Mouse (Mus musculus): Measurements from ENCODE around the gene Sae1. TPM values are rescaled to one million over a fixed set of nuclear protein-coding genes. Genes with fewer than 3 reads are reported as not detected.
"Not testable (repeated sequence)": the region's sequence is repeated elsewhere in the genome, so short reads cannot be mapped to it uniquely, and the experiment has no call there.

The Sae1 gene
- polyA plus RNA-seq, 1 experiment = 22.5 TPM

DNA sequence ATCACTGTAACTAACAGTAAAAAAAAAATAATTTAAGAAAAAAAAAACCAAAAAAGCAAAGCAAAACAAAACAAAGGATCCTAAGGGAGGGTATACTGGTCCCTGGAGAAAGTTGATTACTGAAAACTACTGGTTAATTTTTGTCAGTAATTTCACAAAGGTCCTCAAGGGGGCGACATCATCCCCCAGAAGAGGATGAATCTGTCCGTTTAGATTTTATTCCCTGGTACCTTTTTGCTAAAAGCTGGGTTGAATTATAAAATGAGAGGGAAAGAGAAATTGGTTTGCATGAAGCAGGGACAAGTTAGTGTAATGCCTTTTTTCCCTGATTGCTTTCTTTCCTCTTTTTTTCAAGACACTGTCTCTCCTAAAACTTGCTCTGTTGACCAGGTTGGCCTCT, 8.3 kb upstream of the Sae1 start:
- peaks cover 6% of the 10 kb centered on the region; the same call in 1 of the 2 replicates for H3K4me1 ChIP-seq (ENCODE audit: control insufficient read depth, insufficient read depth, insufficient read length, low read length)
- no peak overlapping the region for H3K27ac ChIP-seq (replicated peaks; ENCODE audit: low read depth, low read length)
- no peak overlapping the region for H3K4me3 ChIP-seq (ENCODE audit: insufficient read depth, low read depth, low read length)

DNA sequence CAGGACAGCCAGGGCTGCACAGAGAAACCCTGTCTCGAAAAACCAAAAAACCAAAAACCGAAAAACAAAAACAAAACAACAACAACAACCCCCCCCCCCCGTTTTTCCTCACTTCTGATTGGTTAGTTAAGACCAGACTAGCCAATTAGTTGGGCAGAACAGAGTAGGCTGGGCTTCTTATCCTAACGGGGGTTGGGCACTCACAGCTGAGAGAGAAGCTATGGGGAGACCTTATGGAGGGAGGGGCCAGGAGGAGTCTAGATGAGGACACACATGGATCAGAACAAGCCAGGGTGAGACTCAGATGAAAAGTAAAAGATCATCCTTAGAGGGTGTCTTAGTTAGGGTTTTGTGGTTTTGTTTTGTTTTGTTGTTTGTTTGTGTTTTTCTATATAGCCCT, 5.3 kb upstream of the Sae1 start:
- Histone ChIP-seq H3K4me1 (ENCODE audit: control insufficient read depth, insufficient read depth, insufficient read length, low read length) (no peaks in the 10 kb centered on the region), H3K27ac (replicated peaks; ENCODE audit: low read depth, low read length) (no peak overlapping the region), H3K4me3 (ENCODE audit: insufficient read depth, low read depth, low read length) (no peak overlapping the region)

DNA sequence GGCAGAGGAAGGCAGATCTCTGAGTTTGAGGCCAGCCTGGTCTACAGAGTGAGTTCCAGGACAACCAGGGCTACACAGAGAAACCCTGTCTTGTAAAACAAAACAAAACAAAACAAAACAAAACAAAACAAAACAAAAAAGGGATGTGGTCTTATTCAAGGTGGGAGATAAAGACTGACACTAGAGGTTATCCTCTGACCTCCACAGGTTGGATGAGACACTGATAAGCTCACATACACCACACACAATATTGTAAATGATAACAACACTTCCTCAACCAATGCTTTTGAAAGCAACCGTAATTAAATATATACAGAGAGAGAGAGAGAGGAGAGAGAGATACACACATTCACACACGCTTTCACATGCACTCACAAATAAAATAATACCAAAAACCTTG, 2.3 kb upstream of the Sae1 start:
- H3K4me3 ChIP-seq (ENCODE audit: insufficient read depth, low read depth, low read length); H3K4me1 ChIP-seq (ENCODE audit: control insufficient read depth, insufficient read depth, insufficient read length, low read length): not testable (repeated sequence)

GRCm38 (mm10) chr7:16376505-16376904, 11.1 kb downstream of the Sae1 start:
- H3K4me3 ChIP-seq (ENCODE audit: insufficient read depth, low read depth, low read length) = no peak overlapping the region
- no peak overlapping the region for H3K27ac ChIP-seq (replicated peaks; ENCODE audit: low read depth, low read length)
- no peaks in the 10 kb centered on the region for H3K4me1 ChIP-seq (ENCODE audit: control insufficient read depth, insufficient read depth, insufficient read length, low read length)

More for the DNA sequence above, 2.3 kb upstream of the Sae1 start:
- H3K27ac ChIP-seq (replicated peaks; ENCODE audit: low read depth, low read length) = not testable (repeated sequence)

DNA sequence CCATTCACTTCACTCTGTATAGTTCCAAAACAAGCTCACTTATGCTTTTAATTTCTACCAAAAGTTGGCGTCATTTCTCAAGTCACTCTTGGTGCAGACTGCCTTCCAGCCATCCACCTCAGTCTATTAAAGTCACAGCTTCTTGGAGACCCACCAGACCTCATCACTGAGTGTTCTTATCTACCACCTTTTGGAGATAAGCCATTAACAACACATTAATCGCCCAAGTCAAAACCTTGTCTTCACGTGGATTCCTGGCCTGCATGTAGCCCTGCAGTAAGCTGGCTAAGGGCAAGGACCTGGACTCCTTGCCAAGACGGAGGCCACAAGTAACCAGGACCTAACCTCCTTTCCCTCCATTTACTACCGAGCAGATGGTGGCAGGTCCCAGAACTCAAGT, 12.6 kb downstream of the Sae1 start:
- Histone ChIP-seq H3K4me1 (ENCODE audit: control insufficient read depth, insufficient read depth, insufficient read length, low read length) (no peaks in the 10 kb centered on the region), H3K27ac (replicated peaks; ENCODE audit: low read depth, low read length) (no peak overlapping the region), H3K4me3 (ENCODE audit: insufficient read depth, low read depth, low read length) (no peak overlapping the region)

DNA sequence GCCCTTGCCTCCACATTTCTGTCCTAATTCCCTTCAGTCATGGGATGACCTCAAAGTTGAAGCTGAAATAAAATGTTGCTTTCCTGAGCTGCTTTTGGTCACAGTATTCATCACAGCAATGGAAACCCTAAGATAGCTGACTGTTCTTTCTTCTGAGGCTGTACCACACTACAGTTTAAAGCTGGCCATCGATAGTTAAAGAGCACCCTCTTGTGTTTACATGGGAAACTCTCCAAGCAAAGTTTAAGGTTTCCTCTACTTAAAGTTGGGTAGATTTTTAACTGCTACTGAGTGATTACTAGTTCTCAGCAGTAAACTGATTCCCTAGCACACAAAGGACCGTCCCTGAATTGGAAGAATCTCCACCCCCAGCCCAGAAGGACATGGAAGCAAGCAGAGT, 13.9 kb downstream of the Sae1 start:
- H3K4me3 ChIP-seq (ENCODE audit: insufficient read depth, low read depth, low read length) = no peak overlapping the region
- H3K27ac ChIP-seq (replicated peaks; ENCODE audit: low read depth, low read length) = no peak overlapping the region
- no peaks in the 10 kb centered on the region for H3K4me1 ChIP-seq (ENCODE audit: control insufficient read depth, insufficient read depth, insufficient read length, low read length)

GRCm38 (mm10) chr7:16370596-16370995, 17.0 kb downstream of the Sae1 start:
- Histone ChIP-seq H3K27ac (replicated peaks; ENCODE audit: low read depth, low read length) (no peak overlapping the region), H3K4me3 (ENCODE audit: insufficient read depth, low read depth, low read length) (no peak overlapping the region), H3K4me1 (ENCODE audit: control insufficient read depth, insufficient read depth, insufficient read length, low read length) (no peaks in the 10 kb centered on the region)

DNA sequence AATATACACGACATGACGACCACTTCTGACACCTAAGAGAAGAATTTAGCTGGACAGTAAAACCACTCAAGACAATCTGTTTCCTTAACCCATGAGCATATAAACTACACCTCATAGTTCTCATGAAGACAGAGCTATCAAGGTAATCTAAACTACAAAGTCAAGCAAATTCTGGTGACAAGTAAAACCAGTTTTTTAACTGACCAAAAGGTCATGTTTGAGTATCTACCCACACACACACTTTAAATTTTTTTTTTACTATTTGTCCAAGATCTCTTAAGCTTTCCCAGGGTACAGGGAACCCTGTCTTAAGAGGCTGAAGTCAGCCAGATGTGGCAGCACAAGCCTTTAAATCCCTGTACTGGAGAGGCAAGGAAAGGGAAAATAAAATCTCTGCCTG, 18.8 kb downstream of the Sae1 start:
- Histone ChIP-seq H3K4me1 (ENCODE audit: control insufficient read depth, insufficient read depth, insufficient read length, low read length) (peaks cover 9% of the 10 kb centered on the region; the same call in 1 of the 2 replicates), H3K4me3 (ENCODE audit: insufficient read depth, low read depth, low read length) (no peak overlapping the region), H3K27ac (replicated peaks; ENCODE audit: low read depth, low read length) (no peak overlapping the region)

DNA sequence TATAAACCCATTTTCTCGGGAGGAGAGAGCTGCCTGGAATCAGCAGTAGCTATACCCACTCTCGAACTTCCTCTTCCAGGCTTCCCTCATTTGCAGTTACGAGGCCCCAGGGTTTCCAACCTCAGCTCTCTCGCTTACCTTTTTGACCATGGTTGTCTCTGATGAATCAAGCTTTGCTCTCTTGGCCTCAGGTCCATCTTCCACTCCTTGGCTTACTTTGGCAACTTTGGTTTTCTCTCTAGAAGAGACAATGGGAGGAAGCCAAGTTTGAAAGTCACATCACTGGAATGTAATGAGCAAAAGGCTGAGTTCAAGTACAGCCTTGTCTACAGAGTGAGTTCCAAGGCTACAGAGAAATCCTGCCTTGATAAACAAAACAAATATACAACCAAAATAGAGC, 20.9 kb downstream of the Sae1 start:
- H3K4me1 ChIP-seq (ENCODE audit: control insufficient read depth, insufficient read depth, insufficient read length, low read length) = peaks cover 9% of the 10 kb centered on the region; the same call in 1 of the 2 replicates
- H3K4me3 ChIP-seq (ENCODE audit: insufficient read depth, low read depth, low read length) = no peak overlapping the region
- no peak overlapping the region for H3K27ac ChIP-seq (replicated peaks; ENCODE audit: low read depth, low read length)

GRCm38 (mm10) chr7:16366133-16366646, 21.4 kb downstream of the Sae1 start:
- no peak overlapping the region for H3K4me3 ChIP-seq (ENCODE audit: insufficient read depth, low read depth, low read length)
- no peak overlapping the region for H3K27ac ChIP-seq (replicated peaks; ENCODE audit: low read depth, low read length)
- peaks cover 9% of the 10 kb centered on the region; the same call in 1 of the 2 replicates for H3K4me1 ChIP-seq (ENCODE audit: control insufficient read depth, insufficient read depth, insufficient read length, low read length)

DNA sequence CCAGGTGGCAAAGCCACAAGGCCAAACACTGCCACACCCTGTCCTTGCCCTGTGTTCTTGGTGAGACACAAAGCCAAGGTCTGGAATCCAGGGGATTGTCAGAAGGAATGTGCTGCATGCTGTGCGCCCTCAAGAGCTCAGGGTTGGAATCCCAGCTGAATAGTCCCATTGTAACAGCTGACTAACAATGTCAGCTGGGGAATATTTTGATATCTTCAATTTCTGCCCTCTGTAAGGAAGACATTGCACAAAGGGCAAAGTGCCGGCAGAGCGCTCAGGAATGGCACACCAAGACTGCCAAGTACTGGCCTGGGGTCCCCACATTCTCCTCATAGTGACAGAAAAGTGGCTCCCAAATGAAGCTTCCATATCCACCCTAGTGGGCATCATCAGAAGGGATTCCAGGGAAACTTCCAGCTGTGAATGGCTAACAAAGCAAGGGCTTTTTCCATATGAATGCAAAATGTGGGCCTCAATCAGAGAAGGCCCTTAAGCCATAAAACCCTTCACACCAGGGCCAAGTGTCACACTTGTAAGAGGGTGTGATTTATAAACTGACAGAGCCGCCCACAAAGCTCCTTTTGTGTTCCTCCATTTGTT, 22.6 kb downstream of the Sae1 start:
- H3K27ac ChIP-seq (replicated peaks; ENCODE audit: low read depth, low read length) = no peak overlapping the region; the same call in 1 of the 2 replicates
- peaks cover 9% of the 10 kb centered on the region; the same call in 1 of the 2 replicates for H3K4me1 ChIP-seq (ENCODE audit: control insufficient read depth, insufficient read depth, insufficient read length, low read length)
- H3K4me3 ChIP-seq (ENCODE audit: insufficient read depth, low read depth, low read length) = no peak overlapping the region

- peak overlapping the region; percentile 45; the same call in 1 of the 2 replicates for H3K27ac ChIP-seq (replicated peaks; ENCODE audit: low read depth, low read length)
- H3K4me1 ChIP-seq (ENCODE audit: control insufficient read depth, insufficient read depth, insufficient read length, low read length) = peaks cover 9% of the 10 kb centered on the region; the same call in 1 of the 2 replicates
- H3K4me3 ChIP-seq (ENCODE audit: insufficient read depth, low read depth, low read length) = no peak overlapping the region
These were observed 23.3 kb downstream of the Sae1 start for GRCm38 (mm10) chr7:16364319-16364718.

DNA sequence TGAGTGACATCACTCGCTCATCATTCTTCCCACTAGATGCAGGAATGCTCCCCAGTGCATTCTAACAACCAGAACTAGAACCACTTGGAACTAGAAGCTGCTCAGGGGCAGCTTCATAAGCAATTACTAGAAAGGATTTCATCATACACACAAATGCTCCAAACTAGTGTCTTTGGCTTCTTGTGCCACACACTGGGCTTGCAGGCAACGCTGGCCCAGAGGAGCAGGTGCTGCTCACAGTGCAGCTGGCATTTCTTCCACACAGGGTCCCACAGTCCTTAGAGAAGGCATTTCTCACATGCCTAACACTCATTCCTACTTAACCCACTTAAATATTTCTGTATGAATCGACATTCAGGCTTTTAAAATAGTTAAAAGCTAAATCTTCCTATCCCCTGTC, 30.0 kb downstream of the Sae1 start:
- Histone ChIP-seq H3K27ac (replicated peaks; ENCODE audit: low read depth, low read length) (no peak overlapping the region), H3K4me1 (ENCODE audit: control insufficient read depth, insufficient read depth, insufficient read length, low read length) (no peaks in the 10 kb centered on the region), H3K4me3 (ENCODE audit: insufficient read depth, low read depth, low read length) (no peak overlapping the region)

GRCm38 (mm10) chr7:16355854-16356594, 31.6 kb downstream of the Sae1 start:
- Histone ChIP-seq H3K27ac (replicated peaks; ENCODE audit: low read depth, low read length) (no peak overlapping the region), H3K4me3 (ENCODE audit: insufficient read depth, low read depth, low read length) (no peak overlapping the region), H3K4me1 (ENCODE audit: control insufficient read depth, insufficient read depth, insufficient read length, low read length) (no peaks in the 10 kb centered on the region)

DNA sequence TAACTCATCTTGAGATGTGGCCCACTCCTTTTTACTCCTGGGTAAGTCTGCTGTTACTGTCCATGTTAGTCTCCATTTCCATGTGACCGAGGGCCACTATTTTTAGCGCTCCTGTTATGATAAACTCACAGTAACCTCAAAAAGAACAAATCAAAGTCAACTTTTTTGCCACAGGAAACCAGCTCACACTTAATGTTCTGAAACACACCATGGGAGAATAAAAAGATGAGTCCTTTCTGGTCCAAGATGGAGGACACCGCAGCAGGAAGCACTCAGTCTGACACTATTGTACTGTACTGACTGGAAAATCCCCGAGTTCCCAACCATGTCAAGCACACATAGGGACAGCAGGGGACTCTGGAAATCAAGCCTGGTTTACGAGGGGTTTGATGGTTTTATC, 37.6 kb downstream of the Sae1 start:
- Histone ChIP-seq H3K4me3 (ENCODE audit: insufficient read depth, low read depth, low read length) (no peak overlapping the region), H3K27ac (replicated peaks; ENCODE audit: low read depth, low read length) (no peak overlapping the region), H3K4me1 (ENCODE audit: control insufficient read depth, insufficient read depth, insufficient read length, low read length) (no peaks in the 10 kb centered on the region)

- Histone ChIP-seq H3K4me1 (ENCODE audit: control insufficient read depth, insufficient read depth, insufficient read length, low read length) (no peaks in the 10 kb centered on the region), H3K4me3 (ENCODE audit: insufficient read depth, low read depth, low read length) (no peak overlapping the region), H3K27ac (replicated peaks; ENCODE audit: low read depth, low read length) (no peak overlapping the region)
These were observed 42.3 kb downstream of the Sae1 start for GRCm38 (mm10) chr7:16345297-16345696.

All from brown adipose tissue, adult 24 weeks (tissue).